Mouse (Mus musculus): ENCODE measurements at regions not wholly inside any gene's neighbourhood (a gene's known extent, or its start where the extent isn't known, plus 50 kb on each side); places are given as distances from the start of the nearest gene placed in this dataset.

DNA sequence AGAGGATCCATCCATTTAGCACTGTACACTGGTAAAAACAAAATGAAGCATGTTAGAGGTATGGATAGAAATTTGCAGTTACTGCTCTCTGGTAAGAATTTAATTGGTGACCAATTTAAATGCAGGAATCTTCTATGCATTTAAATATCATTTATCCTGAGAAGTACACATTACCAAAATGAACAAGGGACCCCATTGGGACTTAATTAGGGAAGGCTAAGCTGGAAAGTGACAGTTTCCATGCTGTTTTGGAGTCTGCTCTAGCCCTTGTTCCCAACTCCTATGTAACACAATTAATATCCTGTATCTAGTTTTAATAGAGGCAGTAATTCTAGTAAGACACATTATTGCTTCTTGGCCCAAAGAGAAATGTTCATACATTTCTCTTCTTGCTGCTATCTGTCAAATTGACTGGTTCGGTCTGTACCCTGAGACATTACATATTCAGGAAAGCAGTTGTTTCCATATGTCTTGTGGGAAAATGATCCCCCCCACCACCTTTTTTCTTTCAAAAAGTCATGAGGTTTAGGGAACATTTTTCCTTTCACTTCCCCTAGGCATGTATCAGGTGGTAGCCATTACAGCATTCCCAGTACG lies 504.4 kb upstream of the Nrsn1 start:
- no peak overlapping the region for H3K4me2 ChIP-seq (ENCODE audit: low read depth, low read length)
- no peak for ATAC-seq (replicated peaks; ENCODE audit: insufficient number of reproducible peaks, low FRiP score, low TSS enrichment, low read depth)
- H3K4me1 ChIP-seq (ENCODE audit: control insufficient read depth, insufficient read depth, low read length) = no peaks in the 10 kb centered on the region
- 39% methylated on average over 2 of the region's 2 CpGs for WGBS
- no peaks in the 10 kb centered on the region for H3K9me3 ChIP-seq (replicated peaks; ENCODE audit: control insufficient read depth, low read length)
- 0 out of 2 replicates have a peak overlapping the region, but pooled peaks have one; percentile 2 for H3K27ac ChIP-seq (replicated peaks; ENCODE audit: low read depth, low read length)
- no peaks in the 10 kb centered on the region for H3K36me3 ChIP-seq (replicated peaks; ENCODE audit: control insufficient read depth, insufficient read depth, low read depth, low read length)
- H3K4me3 ChIP-seq (ENCODE audit: low read depth, low read length) = no peak overlapping the region
- DNase-seq (ENCODE audit: low spot score) = peak; percentile 50
- H3K27me3 ChIP-seq (ENCODE audit: control insufficient read depth, insufficient read depth, low read length) = no peaks in the 10 kb centered on the region
- no peak overlapping the region for H3K9ac ChIP-seq (replicated peaks; ENCODE audit: low read length)

DNA sequence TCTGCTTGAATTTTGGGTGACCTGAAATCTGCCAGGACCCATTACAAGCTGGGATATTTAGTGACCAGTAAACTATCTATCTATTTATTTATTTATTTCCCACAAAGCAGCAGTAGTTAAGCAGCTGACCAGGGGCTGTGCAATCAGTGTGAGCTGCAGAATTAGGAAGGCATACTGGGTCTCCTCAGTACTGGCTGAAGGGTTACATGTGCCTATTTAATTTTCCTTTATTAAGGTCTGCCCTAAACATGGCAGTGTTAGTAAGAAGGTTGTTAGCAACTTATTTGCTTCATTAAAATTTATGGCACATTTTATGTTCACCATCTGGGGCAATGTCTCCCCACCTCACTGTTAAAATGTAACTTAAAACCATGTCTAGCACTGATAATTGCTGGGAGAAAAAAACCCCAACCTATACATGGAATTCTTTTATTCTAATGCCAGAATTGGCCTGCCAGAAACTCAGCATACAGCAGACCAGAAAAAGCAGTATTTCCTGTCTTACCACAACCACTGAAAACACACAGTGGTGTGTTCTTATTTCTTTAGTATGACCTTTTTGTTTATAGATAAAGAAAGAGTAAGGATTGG lies 484.3 kb upstream of the Nrsn1 start:
- Histone ChIP-seq H3K27ac (replicated peaks; ENCODE audit: low read depth, low read length) (no peak overlapping the region), H3K4me1 (ENCODE audit: control insufficient read depth, insufficient read depth, low read length) (no peaks in the 10 kb centered on the region), H3K4me3 (ENCODE audit: low read depth, low read length) (no peak overlapping the region), H3K4me2 (ENCODE audit: low read depth, low read length) (no peak overlapping the region), H3K36me3 (replicated peaks; ENCODE audit: control insufficient read depth, insufficient read depth, low read depth, low read length) (no peaks in the 10 kb centered on the region), H3K9ac (replicated peaks; ENCODE audit: low read length) (no peak overlapping the region), H3K27me3 (ENCODE audit: control insufficient read depth, insufficient read depth, low read length) (no peaks in the 10 kb centered on the region), H3K9me3 (replicated peaks; ENCODE audit: control insufficient read depth, low read length) (no peaks in the 10 kb centered on the region)
- DNase-seq (ENCODE audit: low spot score) (peak; percentile 27), ATAC-seq (replicated peaks; ENCODE audit: insufficient number of reproducible peaks, low FRiP score, low TSS enrichment, low read depth) (no peak)

DNA sequence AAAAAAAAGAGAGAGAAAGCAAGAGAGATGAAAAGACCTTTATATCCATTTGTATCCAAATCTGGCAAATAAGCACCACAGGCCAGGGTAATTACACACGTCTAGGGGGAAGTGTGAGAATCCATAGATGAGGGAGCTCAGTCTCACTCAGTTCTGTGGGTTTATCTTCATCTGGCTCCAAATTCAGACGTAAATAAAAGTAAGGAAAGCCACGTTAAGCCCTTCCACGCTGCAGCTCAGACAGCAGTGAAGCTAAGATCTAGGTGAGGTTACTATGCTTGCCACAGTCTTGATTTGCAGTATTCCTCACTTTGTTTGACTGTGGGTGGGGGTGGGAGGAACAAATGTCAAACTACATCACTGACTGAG lies 481.1 kb upstream of the Nrsn1 start:
- no peaks in the 10 kb centered on the region for H3K4me1 ChIP-seq (ENCODE audit: control insufficient read depth, insufficient read depth, low read length)
- H3K27me3 ChIP-seq (ENCODE audit: control insufficient read depth, insufficient read depth, low read length) = no peaks in the 10 kb centered on the region
- no peaks in the 10 kb centered on the region for H3K36me3 ChIP-seq (replicated peaks; ENCODE audit: control insufficient read depth, insufficient read depth, low read depth, low read length)
- H3K9me3 ChIP-seq (replicated peaks; ENCODE audit: control insufficient read depth, low read length) = no peaks in the 10 kb centered on the region
- H3K27ac ChIP-seq (replicated peaks; ENCODE audit: low read depth, low read length) = no peak overlapping the region
- no peak for ATAC-seq (replicated peaks; ENCODE audit: insufficient number of reproducible peaks, low FRiP score, low TSS enrichment, low read depth)
- WGBS = 51% methylated on average over 4 of the region's 4 CpGs
- no peak overlapping the region for H3K4me2 ChIP-seq (ENCODE audit: low read depth, low read length)
- no peak for DNase-seq (ENCODE audit: low spot score)
- no peak overlapping the region for H3K4me3 ChIP-seq (ENCODE audit: low read depth, low read length)
- H3K9ac ChIP-seq (replicated peaks; ENCODE audit: low read length) = no peak overlapping the region

- 29% methylated on average over 8 of the region's 8 CpGs for WGBS
- H3K4me3 ChIP-seq (ENCODE audit: low read depth, low read length) = no peak overlapping the region
- H3K27me3 ChIP-seq (ENCODE audit: control insufficient read depth, insufficient read depth, low read length) = no peaks in the 10 kb centered on the region
- no peaks in the 10 kb centered on the region for H3K4me1 ChIP-seq (ENCODE audit: control insufficient read depth, insufficient read depth, low read length)
- no peak for DNase-seq (ENCODE audit: low spot score)
- no peak overlapping the region for H3K9ac ChIP-seq (replicated peaks; ENCODE audit: low read length)
- ATAC-seq (replicated peaks; ENCODE audit: insufficient number of reproducible peaks, low FRiP score, low TSS enrichment, low read depth) = peak; percentile 85
- H3K36me3 ChIP-seq (replicated peaks; ENCODE audit: control insufficient read depth, insufficient read depth, low read depth, low read length) = no peaks in the 10 kb centered on the region
- no peak overlapping the region for H3K4me2 ChIP-seq (ENCODE audit: low read depth, low read length)
- H3K9me3 ChIP-seq (replicated peaks; ENCODE audit: control insufficient read depth, low read length) = no peaks in the 10 kb centered on the region
- no peak overlapping the region for H3K27ac ChIP-seq (replicated peaks; ENCODE audit: low read depth, low read length)
Observed at GRCm38 (mm10) chr13:25750460-25751408, 480.4 kb upstream of the Nrsn1 start.

GRCm38 (mm10) chr13:25738601-25739000 lies 468.3 kb upstream of the Nrsn1 start:
- peak; percentile 39 for DNase-seq (ENCODE audit: low spot score)
- Histone ChIP-seq H3K4me2 (ENCODE audit: low read depth, low read length) (no peak overlapping the region), H3K27me3 (ENCODE audit: control insufficient read depth, insufficient read depth, low read length) (no peaks in the 10 kb centered on the region), H3K9ac (replicated peaks; ENCODE audit: low read length) (no peak overlapping the region), H3K27ac (replicated peaks; ENCODE audit: low read depth, low read length) (no peak overlapping the region), H3K9me3 (replicated peaks; ENCODE audit: control insufficient read depth, low read length) (no peaks in the 10 kb centered on the region), H3K4me1 (ENCODE audit: control insufficient read depth, insufficient read depth, low read length) (no peaks in the 10 kb centered on the region), H3K4me3 (ENCODE audit: low read depth, low read length) (no peak overlapping the region), H3K36me3 (replicated peaks; ENCODE audit: control insufficient read depth, insufficient read depth, low read depth, low read length) (no peaks in the 10 kb centered on the region)
- no peak for ATAC-seq (replicated peaks; ENCODE audit: insufficient number of reproducible peaks, low FRiP score, low TSS enrichment, low read depth)
- WGBS = 25% methylated on average over 2 of the region's 2 CpGs

- no peaks in the 10 kb centered on the region for H3K9me3 ChIP-seq (replicated peaks; ENCODE audit: control insufficient read depth, low read length)
- H3K4me1 ChIP-seq (ENCODE audit: control insufficient read depth, insufficient read depth, low read length) = no peaks in the 10 kb centered on the region
- no peak overlapping the region for H3K27ac ChIP-seq (replicated peaks; ENCODE audit: low read depth, low read length)
- 56% methylated on average over 3 of the region's 3 CpGs for WGBS
- no peak overlapping the region for H3K9ac ChIP-seq (replicated peaks; ENCODE audit: low read length)
- no peaks in the 10 kb centered on the region for H3K36me3 ChIP-seq (replicated peaks; ENCODE audit: control insufficient read depth, insufficient read depth, low read depth, low read length)
- H3K4me2 ChIP-seq (ENCODE audit: low read depth, low read length) = no peak overlapping the region
- no peaks in the 10 kb centered on the region for H3K27me3 ChIP-seq (ENCODE audit: control insufficient read depth, insufficient read depth, low read length)
- ATAC-seq (replicated peaks; ENCODE audit: insufficient number of reproducible peaks, low FRiP score, low TSS enrichment, low read depth) = no peak
- H3K4me3 ChIP-seq (ENCODE audit: low read depth, low read length) = no peak overlapping the region
- DNase-seq (ENCODE audit: low spot score) = no peak
Observed at GRCm38 (mm10) chr13:25729327-25729892, 459.1 kb upstream of the Nrsn1 start.

- WGBS = 29% methylated on average over 1 of the region's 1 CpGs
- ATAC-seq (replicated peaks; ENCODE audit: insufficient number of reproducible peaks, low FRiP score, low TSS enrichment, low read depth) = peak; percentile 65; the same call in 1 of the 2 replicates
- H3K4me1 ChIP-seq (ENCODE audit: control insufficient read depth, insufficient read depth, low read length) = no peaks in the 10 kb centered on the region
- no peaks in the 10 kb centered on the region for H3K9me3 ChIP-seq (replicated peaks; ENCODE audit: control insufficient read depth, low read length)
- no peak overlapping the region for H3K4me3 ChIP-seq (ENCODE audit: low read depth, low read length)
- H3K27ac ChIP-seq (replicated peaks; ENCODE audit: low read depth, low read length) = no peak overlapping the region
- H3K36me3 ChIP-seq (replicated peaks; ENCODE audit: control insufficient read depth, insufficient read depth, low read depth, low read length) = no peaks in the 10 kb centered on the region
- peak; percentile 54 for DNase-seq (ENCODE audit: low spot score)
- no peak overlapping the region for H3K9ac ChIP-seq (replicated peaks; ENCODE audit: low read length)
- H3K27me3 ChIP-seq (ENCODE audit: control insufficient read depth, insufficient read depth, low read length) = no peaks in the 10 kb centered on the region
- no peak overlapping the region for H3K4me2 ChIP-seq (ENCODE audit: low read depth, low read length)
Observed at GRCm38 (mm10) chr13:25727504-25728095, 457.3 kb upstream of the Nrsn1 start.

Measured in embryonic facial prominence, embryonic 11.5 days (tissue).